Mouse (Mus musculus): Measurements from ENCODE around the gene Tmc5.

- TF ChIP-seq POLR2A (IDR thresholded peaks at IDR 0.05; ENCODE audit: control insufficient read depth, extremely low read depth, insufficient read depth, low read length, poor library complexity), result no peak
- TF ChIP-seq CTCF (IDR thresholded peaks at IDR 0.05; ENCODE audit: borderline replicate concordance, control insufficient read depth, extremely low read depth, insufficient read depth, low read length, poor library complexity), result no peak
These were observed 13.6 kb downstream of the Tmc5 start for GRCm38 (mm10) chr7:118610721-118611120.
